Mouse (Mus musculus) mature B cell (primary cell): Measurements from ENCODE around the gene Gm10134.
"Not testable (repeated sequence)": the region's sequence is repeated elsewhere in the genome, so short reads cannot be mapped to it uniquely, and the experiment has no call there.

Source experiments
- in situ Hi-C: fragments of 300-500 bp; cut with MboI; formaldehyde crosslinking; loops from 2 replicates; pipeline ENCODE4 v1.14.3; 2019

Gm10134 gene

GRCm38 (mm10) chr2:28504676-28505075 lies 1.2 kb upstream of the Gm10134 start:
- in situ Hi-C loops, result no loop called here

GRCm38 (mm10) chr2:28506291-28506690 lies 396 bp downstream of the Gm10134 start:
- in situ Hi-C loops, result no loop called here

- in situ Hi-C loops, result not testable (repeated sequence)
These were observed 5.7 kb downstream of the Gm10134 start for GRCm38 (mm10) chr2:28511600-28511999.

- in situ Hi-C loops, result no loop called here
These were observed 7.0 kb downstream of the Gm10134 start, which contains the start of gene Ralgds for GRCm38 (mm10) chr2:28512798-28513401. TSS of gene Ralgds (plus strand) at chr2:28513125.

- in situ Hi-C loops, result no loop called here
These were observed 7.8 kb downstream of the Gm10134 start for GRCm38 (mm10) chr2:28513431-28514370.

- in situ Hi-C loops, result no loop called here
These were observed 8.6 kb downstream of the Gm10134 start for GRCm38 (mm10) chr2:28514489-28514888.

- in situ Hi-C loops, result loop anchor here (5.0 kb wide), 1 partner anchor 35 kb away; no protein-coding TSS in a partner anchor
These were observed 11.5 kb downstream of the Gm10134 start for GRCm38 (mm10) chr2:28517206-28517909.

- in situ Hi-C loops, result loop anchor here (5.0 kb wide), 1 partner anchor 34 kb away; no protein-coding TSS in a partner anchor
These were observed 12.3 kb downstream of the Gm10134 start for GRCm38 (mm10) chr2:28518231-28518630.

- in situ Hi-C loops, result no loop called here
These were observed 14.7 kb downstream of the Gm10134 start for GRCm38 (mm10) chr2:28520581-28520980.

- in situ Hi-C loops, result no loop called here
These were observed 15.8 kb downstream of the Gm10134 start for GRCm38 (mm10) chr2:28521571-28522151.

- in situ Hi-C loops, result no loop called here
These were observed 16.3 kb downstream of the Gm10134 start for GRCm38 (mm10) chr2:28522166-28522565.

- in situ Hi-C loops, result no loop called here
These were observed 17.8 kb downstream of the Gm10134 start for GRCm38 (mm10) chr2:28523643-28524117.

GRCm38 (mm10) chr2:28524406-28524805 lies 18.5 kb downstream of the Gm10134 start:
- in situ Hi-C loops, result no loop called here

GRCm38 (mm10) chr2:28525219-28525942 lies 19.5 kb downstream of the Gm10134 start:
- in situ Hi-C loops, result no loop called here

GRCm38 (mm10) chr2:28525943-28526876 lies 20.3 kb downstream of the Gm10134 start:
- in situ Hi-C loops, result no loop called here

GRCm38 (mm10) chr2:28527436-28528353 lies 21.8 kb downstream of the Gm10134 start:
- in situ Hi-C loops, result no loop called here

GRCm38 (mm10) chr2:28528354-28528730 lies 22.4 kb downstream of the Gm10134 start:
- in situ Hi-C loops, result no loop called here

- in situ Hi-C loops, result no loop called here
These were observed 24.0 kb downstream of the Gm10134 start for GRCm38 (mm10) chr2:28529856-28530255.

- in situ Hi-C loops, result no loop called here
These were observed 24.4 kb downstream of the Gm10134 start for GRCm38 (mm10) chr2:28530311-28530710.
